Mouse (Mus musculus) cortical plate, adult 2 months (tissue): ENCODE measurements around the gene Evpl. TPM values are rescaled to one million over a fixed set of nuclear protein-coding genes. Genes with fewer than 3 reads are reported as not detected.
A peak's percentile ranks its signal among the peaks of the same experiment; 100 is the strongest.

Source experiments
- H3K27ac ChIP-seq: fragments of 200-500 bp; 2 replicates; pipeline ENCODE4 v1.5.1; 2012; ENCODE audit warnings: low read length, control low read depth, inconsistent platforms; ENCODE audit not compliant: insufficient read depth
- H3K4me1 ChIP-seq: fragments of 200-500 bp; 2 replicates; pipeline ENCODE4 v1.6.1; 2011; ENCODE audit warnings: low read length; ENCODE audit not compliant: control insufficient read depth, insufficient read depth
- H3K4me3 ChIP-seq: fragments of 200-500 bp; 2 replicates; pipeline ENCODE4 v1.5.1; 2011; ENCODE audit warnings: mild to moderate bottlenecking, low read length, control low read depth; ENCODE audit not compliant: insufficient read depth
- CTCF ChIP-seq: fragments of 200-500 bp; IDR thresholded peaks from 2 replicates; pipeline ENCODE4 v1.5.1; 2011; ENCODE audit warnings: mild to moderate bottlenecking, control low read depth, low read length; ENCODE audit not compliant: insufficient read depth; ENCODE audit errors: extremely low read depth
- POLR2A ChIP-seq: fragments of 200-500 bp; IDR thresholded peaks from 2 replicates; pipeline ENCODE4 v1.6.1; 2011; ENCODE audit warnings: mild to moderate bottlenecking, low read length, control low read depth; ENCODE audit not compliant: insufficient read depth; ENCODE audit errors: extremely low read depth
- polyA plus RNA-seq: library from polyadenylated mRNA; depleted of rRNA; stranded (reverse); fragments of >200 nt; gene quantifications from 2 replicates; pipeline ENCODE4 v1.2.3, GENCODE M21; 2012; rRNA removed

The Evpl gene
- polyA plus RNA-seq, 1 experiment, result 1.0 TPM

DNA sequence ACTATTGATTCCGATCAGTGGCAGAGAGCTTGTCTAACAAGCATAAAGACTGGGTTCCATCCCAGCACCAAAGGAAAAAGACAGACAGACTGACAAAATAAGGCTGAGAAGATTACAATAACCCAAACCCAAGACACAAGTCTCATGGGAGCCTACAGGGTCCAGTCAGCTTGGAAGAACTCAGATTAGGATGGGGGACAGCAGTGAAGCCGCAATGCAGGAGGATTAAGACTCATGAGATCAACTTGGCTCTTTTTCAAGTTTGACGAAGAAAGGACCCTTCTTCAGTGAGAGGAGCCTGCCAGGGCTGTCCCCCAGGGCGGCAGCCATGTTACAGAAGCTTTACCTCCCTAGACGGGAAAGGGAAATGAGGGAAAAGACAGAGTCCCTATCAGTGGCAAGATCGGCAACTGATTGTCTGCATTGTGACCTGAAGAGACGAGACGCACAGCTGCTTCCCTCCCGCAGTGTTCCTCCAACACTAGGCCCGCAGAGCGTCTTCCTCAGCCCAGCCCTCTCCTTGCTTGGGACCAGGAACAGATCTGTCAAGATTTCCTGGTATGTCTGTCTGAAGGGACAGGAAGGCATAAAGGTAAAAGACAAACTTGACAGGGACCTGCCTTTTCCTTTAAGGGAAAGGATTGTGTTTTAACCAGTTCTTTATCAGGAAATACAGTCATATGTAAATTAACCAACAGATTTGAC, 50.5 kb downstream of the Evpl start:
- no peak for TF ChIP-seq CTCF
- no peak for TF ChIP-seq POLR2A
- peaks cover 4% of the 10 kb centered on the region; the same call in 1 of the 2 replicates for H3K4me1 ChIP-seq
- peak overlapping the region; percentile 33; the same call in 1 of the 2 replicates for H3K27ac ChIP-seq
- no peak overlapping the region for H3K4me3 ChIP-seq

GRCm38 (mm10) chr11:116186360-116186759, 51.5 kb downstream of the Evpl start:
- TF ChIP-seq POLR2A (no peak), CTCF (no peak)
- Histone ChIP-seq H3K4me3 (no peak overlapping the region), H3K4me1 (peaks cover 4% of the 10 kb centered on the region; the same call in 1 of the 2 replicates), H3K27ac (no peak overlapping the region)

GRCm38 (mm10) chr11:116185836-116186235, 52.0 kb downstream of the Evpl start:
- H3K4me3 ChIP-seq, result no peak overlapping the region
- H3K4me1 ChIP-seq, result peaks cover 4% of the 10 kb centered on the region; the same call in 1 of the 2 replicates
- TF ChIP-seq CTCF (no peak), POLR2A (no peak)
- H3K27ac ChIP-seq, result no peak overlapping the region

DNA sequence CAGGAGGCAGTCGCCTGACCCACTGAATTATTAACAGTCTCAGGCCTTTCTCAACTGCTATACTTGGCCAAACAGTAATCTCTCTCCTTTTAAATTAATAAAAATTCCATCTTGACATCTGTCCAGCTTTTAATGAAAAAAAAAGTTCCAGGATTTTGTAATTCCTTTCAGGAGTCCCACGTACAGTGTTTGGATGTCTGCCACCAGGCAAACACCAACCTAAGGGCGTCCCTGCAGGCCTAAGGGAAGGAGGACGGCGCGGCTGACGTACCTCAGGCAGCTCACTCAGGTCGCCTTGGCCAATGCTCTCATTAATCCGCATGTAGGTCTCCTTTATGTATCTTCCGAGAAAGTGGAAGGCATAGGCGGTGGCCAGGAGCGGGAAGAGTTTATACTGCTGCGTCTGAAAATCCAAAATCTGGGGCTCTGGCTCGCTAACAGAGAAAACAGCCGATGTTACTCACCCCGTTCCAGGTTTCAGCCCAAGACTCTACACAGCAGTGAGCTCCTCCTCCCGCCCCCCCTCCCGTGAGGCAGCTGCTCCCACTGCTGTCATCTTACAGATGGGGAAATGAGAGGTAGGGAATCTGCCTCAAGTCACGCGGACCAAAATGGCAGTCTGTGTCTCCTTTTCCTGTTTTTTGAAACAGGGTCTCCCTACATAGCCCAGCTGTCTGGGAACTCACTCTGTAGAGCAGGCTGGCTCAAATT, 59.3 kb downstream of the Evpl start:
- Histone ChIP-seq H3K4me3 (no peak overlapping the region), H3K4me1 (no peaks in the 10 kb centered on the region), H3K27ac (no peak overlapping the region)
- TF ChIP-seq POLR2A (no peak), CTCF (no peak)

- H3K4me1 ChIP-seq, result no peaks in the 10 kb centered on the region
- H3K27ac ChIP-seq, result no peak overlapping the region
- TF ChIP-seq POLR2A (no peak), CTCF (no peak)
- no peak overlapping the region for H3K4me3 ChIP-seq
Measured at GRCm38 (mm10) chr11:116176010-116176409, 61.9 kb downstream of the Evpl start.

DNA sequence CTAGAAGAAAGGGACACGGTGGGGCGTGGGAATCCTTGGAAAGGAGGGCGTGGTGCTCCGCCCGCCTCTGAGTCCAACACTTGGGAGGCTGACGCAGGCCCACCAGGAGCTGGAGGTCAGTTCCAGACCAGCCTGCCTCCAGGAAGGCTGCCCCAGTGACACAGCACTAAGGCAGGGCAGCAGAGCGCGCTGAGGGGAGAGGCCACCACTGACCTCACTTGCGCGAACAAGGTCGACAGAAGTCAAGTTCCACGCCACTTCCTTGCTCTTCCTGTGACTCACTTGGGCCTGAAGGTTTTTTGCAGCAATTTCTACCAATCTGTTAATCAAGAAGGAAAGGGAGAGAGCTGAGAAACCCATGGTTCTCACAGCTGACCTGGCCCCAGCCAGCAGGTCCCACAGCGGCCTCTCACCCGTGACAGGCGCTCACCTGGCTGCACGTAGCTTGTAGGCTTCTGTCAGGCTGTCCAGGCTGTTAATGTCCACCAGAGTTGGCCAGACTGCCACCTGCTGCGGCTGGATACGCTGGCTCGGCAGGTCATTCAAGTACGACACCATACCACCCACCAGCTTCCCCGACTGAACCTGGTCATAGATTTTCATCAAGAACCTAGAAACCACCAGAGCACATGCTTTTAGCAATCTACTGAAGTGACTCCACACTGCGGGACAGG, 63.0 kb downstream of the Evpl start:
- Histone ChIP-seq H3K4me3 (no peak overlapping the region), H3K27ac (no peak overlapping the region), H3K4me1 (no peaks in the 10 kb centered on the region)
- TF ChIP-seq POLR2A, result no peak
- TF ChIP-seq CTCF, result no peak

- H3K27ac ChIP-seq, result no peak overlapping the region
- no peaks in the 10 kb centered on the region; the same call in 1 of the 2 replicates for H3K4me1 ChIP-seq
- TF ChIP-seq CTCF (no peak), POLR2A (no peak)
- H3K4me3 ChIP-seq, result no peak overlapping the region
Measured at GRCm38 (mm10) chr11:116171959-116172358, 65.9 kb downstream of the Evpl start.

Other genes with a start within 250 kb of the Evpl start
- gene Galk1, start 225.4 kb downstream of the Evpl start, polyA plus RNA-seq, result 19.2 and 20.4 TPM in 2 replicates
- 217 and 235 TPM in 2 replicates for gene H3f3b, start 210.1 kb downstream of the Evpl start, polyA plus RNA-seq
- gene Unk, start 207.8 kb downstream of the Evpl start, polyA plus RNA-seq, result 31.1 and 33.4 TPM in 2 replicates
- 0.96 and 1.3 TPM in 2 replicates for gene Unc13d, start 160.1 kb downstream of the Evpl start, polyA plus RNA-seq
- 438 and 447 TPM in 2 replicates for gene Wbp2, start 151.1 kb downstream of the Evpl start, polyA plus RNA-seq
- 5.5 and 6.2 TPM in 2 replicates for gene Trim47, start 110.9 kb downstream of the Evpl start, polyA plus RNA-seq
- gene Trim65, start 106.9 kb downstream of the Evpl start, polyA plus RNA-seq, result 5.3 and 5.7 TPM in 2 replicates
- 34.6 and 34.7 TPM in 2 replicates for gene Mrpl38, start 99.2 kb downstream of the Evpl start, polyA plus RNA-seq
- gene Fbf1, start 69.9 kb downstream of the Evpl start, polyA plus RNA-seq, result 103 and 109 TPM in 2 replicates
- 55.5 and 56.1 TPM in 2 replicates for gene Ten1, start 39.2 kb downstream of the Evpl start, polyA plus RNA-seq
- gene Acox1, start 39.0 kb downstream of the Evpl start, polyA plus RNA-seq, result 128 and 136 TPM in 2 replicates
- 63.4 TPM in 2 replicates for gene Srp68, start 36.1 kb upstream of the Evpl start, polyA plus RNA-seq
- not detected in 2 replicates for gene Galr2, start 42.9 kb upstream of the Evpl start, polyA plus RNA-seq
- gene Exoc7, start 69.2 kb upstream of the Evpl start, polyA plus RNA-seq, result 91.3 and 95.8 TPM in 2 replicates
- 4.2 and 6.6 TPM in 2 replicates for gene Foxj1, start 97.3 kb upstream of the Evpl start, polyA plus RNA-seq
- gene Rnf157, start 175.0 kb upstream of the Evpl start, polyA plus RNA-seq, result 183 and 189 TPM in 2 replicates
- 61.3 and 63.2 TPM in 2 replicates for gene Ubald2, start 196.0 kb upstream of the Evpl start, polyA plus RNA-seq
- 0.06 and 0.13 TPM in 2 replicates for gene Qrich2, start 228.2 kb upstream of the Evpl start, polyA plus RNA-seq